Mouse (Mus musculus) ZHBTc4 (cell line): ENCODE measurements at regions not wholly inside any gene's neighbourhood (a gene's known extent, or its start where the extent isn't known, plus 50 kb on each side); places are given as distances from the start of the nearest gene placed in this dataset.

Source experiments
- DNase-seq: peaks from one replicate; pipeline ENCODE4 v3.0.0-alpha.2; 2011; ENCODE audit warnings: low read depth, low spot score

- DNase-seq = no peak
Observed at GRCm38 (mm10) chr12:78095916-78096315, 98.1 kb upstream of the Gm6657 start.

- DNase-seq = no peak
Observed at GRCm38 (mm10) chr12:78097119-78097518, 96.9 kb upstream of the Gm6657 start.

GRCm38 (mm10) chr12:78097692-78098091, 96.3 kb upstream of the Gm6657 start:
- DNase-seq = no peak

GRCm38 (mm10) chr12:78098765-78099194, 95.3 kb upstream of the Gm6657 start:
- DNase-seq = no peak

GRCm38 (mm10) chr12:78099761-78100160, 94.3 kb upstream of the Gm6657 start:
- no peak for DNase-seq

- DNase-seq = no peak
Observed at GRCm38 (mm10) chr12:78100756-78101155, 93.3 kb upstream of the Gm6657 start.

- DNase-seq = no peak
Observed at GRCm38 (mm10) chr12:78109931-78110330, 84.1 kb upstream of the Gm6657 start.

- no peak for DNase-seq
Observed at GRCm38 (mm10) chr12:78118131-78118530, 75.9 kb upstream of the Gm6657 start.

GRCm38 (mm10) chr12:78119246-78119645, 74.8 kb upstream of the Gm6657 start:
- no peak for DNase-seq

- peak; percentile 8 for DNase-seq
Observed at GRCm38 (mm10) chr12:78119855-78120254, 74.2 kb upstream of the Gm6657 start.

GRCm38 (mm10) chr12:78129130-78129845, 64.8 kb upstream of the Gm6657 start:
- no peak for DNase-seq

GRCm38 (mm10) chr12:78132016-78132797, 61.8 kb upstream of the Gm6657 start:
- no peak for DNase-seq

- peak; percentile 15 for DNase-seq
Observed at GRCm38 (mm10) chr12:78133341-78133740, 60.7 kb upstream of the Gm6657 start.

- DNase-seq = no peak
Observed at GRCm38 (mm10) chr12:78133984-78134383, 60.1 kb upstream of the Gm6657 start.

- DNase-seq = no peak
Observed at GRCm38 (mm10) chr12:78137196-78137595, 56.8 kb upstream of the Gm6657 start.

GRCm38 (mm10) chr12:78138467-78138866, 55.6 kb upstream of the Gm6657 start:
- DNase-seq = no peak
